Mouse (Mus musculus) A20 (cell line): Measurements from ENCODE around the gene Nme9.

Source experiments
- DNase-seq: peaks from one replicate; pipeline ENCODE4 v3.0.0-alpha.2; 2011; ENCODE audit warnings: low read depth, low spot score

Nme9 gene

DNA sequence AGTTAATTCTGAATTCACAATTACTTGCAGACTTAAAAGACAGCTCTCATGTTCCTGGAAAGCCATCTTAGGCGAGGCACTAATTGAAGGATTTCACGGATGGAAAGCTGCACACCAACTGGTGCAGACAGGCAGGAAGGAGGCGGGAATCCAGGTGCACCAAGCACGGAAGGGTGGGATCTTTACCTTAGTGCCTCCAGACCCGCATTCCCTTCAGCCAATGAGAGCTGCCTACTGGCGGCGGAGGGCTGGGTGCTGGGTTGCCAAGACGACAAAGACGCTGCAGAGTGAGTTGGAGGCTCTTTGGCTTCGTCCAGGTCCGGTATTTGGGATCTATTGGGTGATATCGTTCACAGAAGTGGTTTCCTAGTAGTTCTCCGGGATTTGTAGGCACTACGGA lies at the start of gene Nme9:
TSS of gene Nme9 (plus strand) at position 315 of the 400 bp plus-strand sequence.
- no peak for DNase-seq

DNA sequence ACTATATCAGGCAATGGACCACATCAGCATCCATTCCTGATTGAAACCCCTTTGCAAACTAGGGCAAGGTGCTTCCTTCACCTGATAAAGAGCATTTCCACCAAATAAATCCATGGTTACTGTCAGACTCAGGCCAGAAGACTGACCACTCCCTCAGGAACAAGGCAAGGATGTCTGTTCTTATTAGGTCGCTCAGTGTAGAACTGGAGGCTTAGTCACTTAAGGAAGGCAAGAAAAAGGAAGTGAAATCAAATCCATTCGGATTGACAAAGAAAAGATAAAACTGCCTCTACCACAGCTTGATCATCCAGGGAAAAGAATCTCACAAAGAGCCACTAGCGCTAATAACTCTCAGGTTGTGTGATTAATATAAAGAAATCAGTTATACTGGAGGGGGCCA lies 42.0 kb upstream of the Nme9 start:
- DNase-seq: no peak

DNA sequence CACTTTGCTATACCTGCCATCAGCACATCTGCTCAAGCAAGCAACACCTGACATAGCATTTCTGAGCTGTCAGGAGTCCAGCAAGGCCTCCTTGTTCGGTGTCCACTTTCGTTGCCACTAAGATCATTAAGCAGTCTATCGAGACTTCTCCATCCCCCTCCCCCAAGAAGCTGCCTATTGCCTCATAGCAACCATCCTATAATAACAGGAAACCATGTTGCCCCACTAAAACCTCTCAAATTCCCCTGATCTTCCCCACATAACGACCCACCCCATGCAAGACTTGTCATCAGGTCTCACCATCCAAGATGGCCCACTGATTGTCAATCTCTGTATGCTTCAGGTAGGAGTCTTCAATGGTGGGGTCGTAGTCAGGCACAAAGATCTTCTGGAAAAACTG lies 40.2 kb upstream of the Nme9 start:
- DNase-seq: no peak

DNA sequence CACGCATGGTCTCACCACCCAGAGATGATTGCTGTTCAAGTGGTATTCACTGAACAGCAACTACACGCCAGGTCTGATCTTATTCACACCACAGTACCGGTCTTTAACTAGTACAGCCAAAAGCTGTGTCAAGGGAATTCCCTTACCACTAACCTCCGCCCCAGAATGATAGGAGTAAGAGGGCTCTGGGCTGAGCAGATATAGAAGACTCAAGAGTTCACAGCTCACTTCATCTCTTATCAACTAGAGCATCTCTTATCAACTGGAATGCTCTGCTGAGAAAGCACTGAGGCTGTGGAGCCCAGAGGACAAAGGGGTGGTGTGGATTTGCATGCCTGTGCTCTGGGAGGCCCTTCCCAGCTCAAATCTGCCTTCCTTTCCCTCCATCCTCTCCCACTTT lies 39.5 kb upstream of the Nme9 start:
- peak; percentile 10 for DNase-seq

DNA sequence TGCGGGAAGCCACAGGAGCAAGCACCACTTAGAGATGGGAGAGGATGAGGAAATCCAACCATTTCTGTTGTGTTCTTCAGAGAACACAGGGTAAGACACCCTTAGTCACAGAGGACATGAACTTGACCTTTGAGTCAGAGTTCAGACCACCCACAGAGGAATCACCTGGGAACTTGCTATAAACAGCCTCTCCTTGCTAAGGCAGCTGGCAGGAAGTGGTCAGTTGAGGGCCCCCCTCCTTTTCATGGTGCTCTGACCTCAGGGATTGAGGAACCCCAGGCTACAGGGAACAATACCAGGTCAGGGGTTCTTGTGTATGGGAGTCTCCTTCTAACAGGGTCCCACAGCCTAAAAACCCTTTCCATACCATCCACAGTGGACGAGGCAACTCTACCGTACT lies 34.5 kb upstream of the Nme9 start:
- no peak for DNase-seq

DNA sequence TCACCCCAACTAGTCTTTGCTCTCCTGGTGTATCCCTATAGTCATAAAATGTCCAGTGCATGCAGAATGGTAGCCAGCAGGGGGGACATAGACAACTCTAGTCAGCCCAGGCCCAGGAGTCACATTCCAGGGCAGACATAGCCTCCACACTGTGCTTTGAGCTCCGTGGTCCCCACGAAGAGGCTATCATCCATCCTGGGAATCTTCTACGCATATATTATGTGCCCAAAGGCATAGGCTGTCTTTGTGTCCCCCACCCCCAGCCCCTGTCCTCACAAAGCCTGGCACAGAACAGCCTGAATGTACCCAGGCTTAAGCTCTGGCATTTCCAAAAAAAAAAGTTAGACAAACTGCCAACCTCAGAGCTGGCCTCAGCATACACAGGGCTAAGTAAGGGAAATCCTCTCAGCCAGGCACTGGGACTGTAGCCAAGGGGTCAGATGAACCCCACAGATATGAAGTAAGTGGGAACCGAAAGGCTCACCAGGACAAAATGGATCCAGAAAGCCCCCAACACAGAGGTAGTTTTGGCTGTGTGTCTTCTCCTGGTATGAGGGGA lies 33.9 kb upstream of the Nme9 start:
- no peak for DNase-seq

DNA sequence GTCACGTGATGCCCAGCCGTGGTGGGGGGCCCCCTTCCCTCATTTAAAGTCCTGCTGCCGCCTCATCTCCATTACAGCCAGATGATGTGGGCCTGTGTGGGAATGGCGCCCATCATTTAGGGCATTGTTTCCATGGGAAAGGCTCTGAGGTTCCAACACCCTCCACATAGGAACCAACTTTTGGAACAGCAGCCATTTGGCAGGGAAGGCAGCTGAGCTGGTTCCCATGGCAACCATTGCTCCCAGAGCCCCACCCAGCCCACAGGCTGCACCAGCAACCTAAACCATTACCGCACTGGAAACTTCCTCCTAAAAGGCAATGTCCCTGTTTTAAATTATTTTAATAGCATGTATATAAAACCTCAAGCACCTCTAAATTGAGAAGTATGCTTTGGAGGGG lies 32.9 kb upstream of the Nme9 start:
- no peak for DNase-seq

DNA sequence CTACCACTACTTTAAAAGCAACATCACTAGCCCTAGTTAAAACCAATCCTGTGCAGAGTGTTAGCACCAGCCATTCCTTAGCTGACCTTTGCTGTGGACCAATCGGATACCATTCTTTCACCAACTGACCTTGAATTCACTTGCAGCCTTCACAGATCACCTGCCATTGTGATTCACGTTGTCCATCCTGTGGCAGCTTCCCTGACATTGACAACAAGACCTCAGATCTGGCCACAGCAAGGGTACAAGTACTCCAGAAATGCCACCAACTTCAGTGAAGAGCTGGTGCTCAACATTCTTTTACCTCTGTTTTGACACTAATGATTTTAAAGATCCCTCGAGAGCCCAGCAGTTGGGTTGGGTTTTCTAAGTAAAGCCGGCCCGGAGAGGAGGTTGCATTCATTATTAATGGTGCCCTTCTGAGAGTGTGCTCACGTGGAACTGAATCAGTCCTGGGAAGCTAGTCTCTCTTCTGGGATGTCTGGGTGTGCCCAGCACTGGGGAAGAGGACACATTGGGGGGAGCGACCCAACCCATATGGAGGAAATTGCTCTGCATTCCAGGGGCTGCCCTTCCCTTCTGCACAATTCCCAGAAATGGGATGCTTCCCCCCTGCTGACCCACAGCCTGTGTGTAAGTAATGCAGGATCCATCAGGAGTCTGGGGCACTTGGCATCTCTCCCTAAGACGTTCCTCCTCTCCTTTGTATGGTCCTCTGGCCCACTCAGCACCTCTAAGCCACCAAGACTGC lies 31.1 kb upstream of the Nme9 start:
- no peak for DNase-seq

DNA sequence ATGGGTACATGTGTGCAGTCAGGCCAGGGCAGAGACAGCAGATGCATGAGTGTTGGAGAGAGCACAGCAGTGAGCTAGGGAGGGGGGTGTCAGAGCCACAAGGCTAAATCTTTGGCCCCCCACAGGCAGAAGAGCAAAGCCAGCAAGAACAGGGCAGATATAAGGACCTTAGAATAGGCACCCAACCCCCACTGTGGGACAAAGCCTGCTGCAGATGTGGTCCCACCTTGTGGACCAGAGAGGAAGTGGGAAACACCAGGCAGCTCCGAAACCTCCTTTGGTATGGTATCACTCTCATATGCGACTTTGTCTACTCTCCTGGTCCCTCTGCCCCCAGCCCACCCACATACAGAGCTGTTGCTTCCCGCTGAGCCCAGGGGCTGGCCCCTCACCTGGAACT lies 29.4 kb upstream of the Nme9 start:
- DNase-seq: no peak

DNA sequence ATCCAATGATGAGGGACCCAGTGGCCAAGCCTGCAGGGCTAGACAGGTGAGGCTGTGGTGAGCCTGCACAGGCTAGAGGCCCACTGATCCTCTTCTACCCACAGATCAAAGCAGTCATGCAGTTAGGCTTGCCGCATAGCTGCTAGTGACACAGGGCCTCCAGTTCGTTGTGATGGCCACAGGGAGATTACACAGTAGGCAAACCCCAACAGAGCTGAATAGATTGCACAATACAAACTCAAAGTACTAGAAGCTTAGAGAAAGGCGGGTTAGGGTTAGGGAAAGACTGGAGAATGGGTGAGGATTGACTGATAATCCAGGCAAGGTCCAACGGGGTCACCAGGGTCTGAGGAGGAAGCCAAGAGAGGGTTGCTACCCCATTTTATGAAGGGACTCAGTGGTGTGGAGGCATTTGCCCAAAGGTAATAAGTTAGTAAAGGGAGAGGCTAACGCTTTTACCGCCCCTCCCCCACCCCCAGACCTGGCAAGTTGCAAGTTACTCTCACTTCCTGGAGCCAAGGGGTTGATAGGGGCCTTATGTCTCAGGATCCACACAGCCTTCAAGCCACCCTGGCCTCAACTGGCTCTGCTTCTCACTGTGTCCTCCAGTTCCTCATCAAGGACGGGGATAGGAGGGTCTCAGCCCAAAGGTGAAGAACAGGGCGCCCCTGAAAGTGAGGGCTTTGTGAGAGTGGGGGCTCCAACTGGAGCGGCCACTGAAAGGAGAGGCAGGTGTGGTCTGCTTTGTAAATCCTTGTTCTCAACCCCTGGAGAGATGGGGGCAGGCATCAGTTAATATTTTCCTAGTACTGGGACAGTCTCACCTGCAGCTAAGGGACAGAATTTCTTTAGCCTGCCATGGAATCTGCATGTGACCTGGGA lies 27.3 kb upstream of the Nme9 start:
- DNase-seq: peak; percentile 9

DNA sequence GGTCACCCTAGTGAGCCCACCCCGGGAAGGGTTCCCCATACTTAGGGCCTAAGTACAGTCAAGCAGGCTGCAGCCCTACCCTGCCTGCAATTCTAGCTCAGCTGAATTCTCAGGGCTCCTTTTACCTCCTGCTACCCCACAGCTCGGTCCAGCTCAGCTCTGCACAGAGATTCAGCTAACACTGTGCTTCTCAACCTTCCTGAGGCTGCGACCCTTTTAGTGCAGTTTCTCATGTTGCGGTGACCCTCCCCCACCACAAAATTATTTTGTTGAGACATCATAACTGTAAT lies 26.8 kb upstream of the Nme9 start:
- no peak for DNase-seq

DNA sequence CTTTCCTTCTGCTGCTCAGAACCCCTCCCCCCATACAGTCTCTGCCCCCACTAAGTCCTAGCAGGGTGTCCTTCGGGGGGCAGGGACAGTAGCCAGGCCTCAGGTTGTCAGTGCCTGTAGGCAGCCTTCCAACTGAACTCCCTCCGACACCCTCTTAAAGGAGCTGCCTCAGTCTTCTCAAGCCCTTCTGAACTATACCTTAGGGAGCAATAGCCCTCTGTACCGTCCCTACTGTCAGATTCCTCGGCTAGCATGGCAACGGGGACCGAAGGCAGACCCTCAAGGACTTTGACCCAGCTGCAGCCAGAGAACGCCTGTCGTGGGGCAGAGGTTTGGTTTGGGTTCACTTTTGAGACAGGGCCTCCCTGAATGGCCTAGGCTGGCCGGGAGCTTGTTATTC lies 26.0 kb upstream of the Nme9 start:
- no peak for DNase-seq

DNA sequence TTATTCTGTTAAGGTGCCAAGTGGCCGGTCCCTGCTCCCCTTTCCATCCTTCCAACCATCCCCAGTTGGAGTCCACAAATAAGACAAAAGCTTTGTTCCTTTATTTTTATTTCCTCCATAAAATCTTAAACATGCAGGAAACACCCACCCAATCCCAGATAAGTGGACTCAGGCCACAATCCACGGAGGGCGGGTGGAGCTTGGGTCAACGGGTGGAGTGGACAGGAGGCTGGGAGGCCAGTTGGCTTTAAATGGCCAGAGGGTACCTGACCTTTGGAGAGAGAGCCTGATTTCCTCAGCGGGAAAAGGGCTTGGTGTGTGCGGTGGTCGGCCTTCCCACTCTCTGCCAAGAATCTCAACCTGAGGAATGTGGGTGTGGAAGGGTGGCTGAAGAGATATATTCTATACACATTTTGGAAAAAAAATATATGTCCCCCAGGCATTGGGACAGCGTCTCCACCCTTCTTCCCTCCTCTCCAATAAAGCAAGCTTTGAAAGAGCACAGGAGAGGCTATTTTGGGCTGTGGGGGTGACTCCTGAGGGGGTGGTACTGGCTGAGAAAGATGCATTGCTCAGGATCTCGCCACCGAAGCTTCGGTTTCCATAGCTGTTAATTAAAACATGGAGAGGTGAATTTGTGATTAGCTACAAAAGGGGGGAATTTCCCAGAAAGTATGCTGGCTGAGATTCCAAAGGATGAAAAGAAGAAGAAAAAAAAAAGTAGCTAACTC lies 22.5 kb upstream of the Nme9 start:
- DNase-seq: no peak

DNA sequence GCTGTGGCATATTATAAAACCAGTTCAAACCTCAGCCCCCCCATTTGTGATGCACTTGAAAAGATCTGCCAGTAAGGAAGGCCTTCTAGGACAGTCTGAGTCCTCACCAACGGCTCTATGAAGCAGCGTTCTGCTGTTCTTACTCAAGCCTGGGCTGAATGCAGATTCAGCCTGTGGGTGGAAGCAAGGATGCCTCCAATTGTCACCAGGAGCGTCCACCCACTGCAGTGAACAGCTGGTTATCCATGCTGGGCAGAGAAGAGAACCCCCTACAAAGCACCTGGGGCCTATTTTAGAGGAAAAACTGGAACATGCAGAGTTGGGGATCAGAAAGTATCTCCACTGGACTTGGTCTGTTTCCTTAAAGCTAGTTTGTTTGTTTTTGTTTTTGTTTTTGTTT lies 21.4 kb upstream of the Nme9 start:
- no peak for DNase-seq

DNA sequence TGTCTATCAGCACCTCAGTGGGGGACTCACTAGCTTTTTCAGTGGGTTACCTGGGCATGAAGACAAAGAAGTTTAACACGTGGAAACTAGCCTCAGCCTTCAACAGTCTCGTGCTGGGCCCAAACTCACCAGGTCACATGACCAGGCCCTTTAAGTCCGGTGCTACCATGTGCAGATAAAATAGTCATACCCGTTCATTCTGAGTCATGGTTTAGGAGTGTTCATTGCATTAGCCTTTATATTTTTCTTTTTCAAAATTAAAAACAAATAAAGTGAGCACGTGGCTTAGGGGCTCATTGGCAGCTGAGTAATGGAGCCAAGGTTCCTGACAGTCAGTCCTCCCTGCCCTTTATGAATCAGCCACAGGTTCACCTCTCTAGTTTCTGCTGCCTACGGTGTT lies 20.5 kb upstream of the Nme9 start:
- DNase-seq: no peak

DNA sequence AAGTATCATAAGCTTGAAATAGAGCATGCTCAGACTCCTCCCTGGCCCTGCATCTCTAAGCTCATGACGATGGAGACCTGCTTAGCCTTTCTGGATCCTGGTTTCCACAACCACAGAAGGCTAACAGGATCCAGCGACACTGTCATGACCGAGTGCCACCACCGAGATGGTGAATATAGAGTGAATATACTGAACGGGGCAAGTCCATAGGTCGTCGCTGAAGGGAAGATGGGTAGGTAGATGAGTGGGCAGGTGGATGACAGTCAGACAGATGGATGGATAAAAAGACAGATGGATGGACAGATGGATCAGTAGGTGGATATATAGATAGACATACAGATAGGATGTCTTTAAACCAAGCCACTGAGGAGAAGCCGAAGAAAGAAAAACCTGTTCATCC lies 19.9 kb upstream of the Nme9 start:
- no peak for DNase-seq

DNA sequence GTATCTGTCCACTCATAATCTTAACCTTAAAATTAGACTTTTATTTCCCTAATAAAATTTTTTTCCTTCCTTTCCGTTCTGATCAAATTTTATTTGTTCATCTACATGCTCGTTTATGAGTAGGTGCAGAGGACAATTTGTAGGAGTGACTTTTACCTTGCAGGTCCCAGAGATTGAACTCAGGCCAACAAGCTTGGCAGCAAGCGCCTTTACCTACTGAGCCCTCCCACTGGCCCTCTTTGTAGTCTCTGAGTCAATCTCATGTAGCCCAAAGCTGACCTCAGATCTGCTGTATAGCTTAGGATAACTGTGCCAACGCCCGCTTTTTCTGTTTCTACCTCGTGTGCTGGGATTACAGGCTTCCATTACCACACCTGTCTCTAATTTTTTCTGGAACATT lies 19.3 kb upstream of the Nme9 start:
- DNase-seq: no peak

DNA sequence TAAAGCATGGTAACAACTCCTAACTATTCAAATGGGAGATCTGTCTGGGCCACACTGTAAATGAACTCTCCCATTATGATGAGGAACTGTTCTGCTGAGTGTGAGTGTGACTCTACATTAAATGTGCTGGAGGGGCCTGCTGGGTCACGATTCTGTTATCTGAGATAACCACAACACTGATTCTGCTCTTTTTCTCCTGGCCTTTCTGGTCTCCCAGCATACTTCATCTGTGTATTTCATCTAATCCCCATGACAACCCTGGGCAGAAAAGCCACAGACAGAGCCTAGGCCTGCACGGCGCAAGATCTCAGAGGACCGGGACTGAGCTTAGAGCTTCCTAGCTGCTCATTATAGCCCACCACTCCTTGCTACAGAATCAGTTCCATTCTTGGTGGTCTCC lies 18.8 kb upstream of the Nme9 start:
- no peak for DNase-seq

DNA sequence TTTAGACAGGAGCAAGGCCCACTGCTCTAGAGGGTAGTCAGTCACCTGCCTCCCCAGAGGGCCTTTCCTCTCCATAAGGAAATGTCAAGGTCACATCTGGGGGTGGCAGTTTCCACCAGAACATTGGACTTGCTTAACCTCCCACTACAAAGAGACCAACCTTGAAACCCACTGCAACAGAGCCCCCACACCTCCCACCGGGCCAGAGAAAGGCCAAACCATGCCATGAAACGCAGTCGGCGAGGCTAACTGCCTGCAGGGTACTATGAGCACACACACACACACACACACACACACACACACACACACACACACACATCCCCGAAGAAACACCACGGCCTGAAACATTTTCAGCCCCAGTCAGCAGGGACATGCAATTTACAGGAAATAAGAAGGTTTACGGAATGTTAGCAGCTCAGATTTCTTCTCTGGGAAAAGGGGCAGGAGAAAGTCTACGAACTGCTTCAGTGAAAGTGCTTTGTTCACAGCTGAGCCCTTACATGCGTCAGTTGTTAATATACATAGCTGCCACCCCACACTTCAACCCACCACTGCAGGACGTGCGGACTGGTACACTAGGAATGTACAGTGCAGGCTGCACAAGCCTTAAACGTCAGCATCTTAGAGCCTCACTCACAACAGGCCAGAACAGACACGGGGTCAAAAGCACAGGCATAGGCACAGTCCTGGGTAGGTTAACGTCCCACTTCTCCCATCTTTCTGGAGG lies 16.2 kb upstream of the Nme9 start:
- no peak for DNase-seq

DNA sequence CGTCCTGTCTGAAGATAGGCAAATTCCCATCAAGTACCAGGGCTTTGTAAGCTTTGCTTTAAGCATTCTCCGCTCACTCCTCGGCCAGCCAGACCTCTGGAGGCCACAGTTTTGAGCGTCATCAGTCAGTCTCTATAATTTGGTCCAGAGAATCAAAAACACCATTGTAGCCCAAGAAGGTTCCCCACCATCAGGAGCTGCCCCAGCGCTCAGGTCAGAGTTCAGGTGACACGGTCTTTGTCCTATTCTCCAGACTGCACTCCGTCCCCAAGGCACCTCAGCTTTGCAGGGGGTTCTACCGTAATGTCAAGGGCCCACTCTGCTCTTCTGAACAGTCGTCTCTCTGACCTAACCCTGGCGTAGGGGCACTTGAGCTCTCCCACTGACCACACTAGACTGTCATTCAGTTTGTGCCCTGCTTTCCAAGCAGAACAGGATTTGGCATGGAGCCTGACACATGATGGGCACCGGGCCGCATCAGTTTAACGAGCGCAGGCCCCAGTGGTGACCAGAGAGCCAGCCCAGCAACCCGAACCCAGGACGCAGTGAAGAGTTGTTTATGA lies 15.6 kb upstream of the Nme9 start:
- DNase-seq: no peak
